Mouse (Mus musculus) lung, postnatal 0 days (tissue): ENCODE measurements around the gene Socs1.

Experiments used
- CTCF ChIP-seq: IDR thresholded peaks from 2 replicates; pipeline ENCODE4 v1.5.1; 2016; ENCODE audit warnings: antibody characterized with exemption, mild to moderate bottlenecking
- EP300 ChIP-seq: IDR thresholded peaks from 2 replicates; pipeline ENCODE4 v1.6.1; 2016; ENCODE audit warnings: antibody characterized with exemption, mild to moderate bottlenecking, control low read depth

DNA sequence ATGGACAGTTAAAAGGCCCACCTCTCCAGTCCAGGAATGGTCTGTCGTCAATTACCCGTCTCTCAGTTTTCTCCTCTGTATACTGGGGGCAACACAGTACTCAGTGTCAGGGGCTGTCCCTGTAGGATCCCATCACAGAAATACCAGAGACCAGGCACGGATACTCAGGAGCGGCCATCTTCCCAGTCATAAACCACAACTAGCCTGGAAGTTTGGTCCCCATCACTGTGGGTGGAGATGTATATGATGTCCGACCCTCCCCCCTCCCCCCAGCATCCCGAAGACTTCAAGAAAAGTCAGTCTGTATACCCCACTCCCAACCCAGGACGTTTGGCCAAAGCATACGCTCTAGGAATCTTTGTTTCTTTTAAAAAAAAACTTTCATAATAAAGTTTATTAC is 1.9 kb downstream of the Socs1 start:
- TF ChIP-seq CTCF, result no peak
- TF ChIP-seq EP300, result no peak
